Mouse (Mus musculus): ENCODE measurements at regions not wholly inside any gene's neighbourhood (a gene's known extent, or its start where the extent isn't known, plus 50 kb on each side); places are given as distances from the start of the nearest gene placed in this dataset.

- no peak overlapping the region for H3K4me3 ChIP-seq (replicated peaks)
- no peak overlapping the region for H3K27ac ChIP-seq
- no peaks in the 10 kb centered on the region for H3K9me3 ChIP-seq
- no peaks in the 10 kb centered on the region for H3K27me3 ChIP-seq
- 82% methylated on average over 5 of the region's 5 CpGs for WGBS
- H3K4me2 ChIP-seq: no peak overlapping the region
- H3K4me1 ChIP-seq: peaks cover 24% of the 10 kb centered on the region
- no peak overlapping the region for H3K9ac ChIP-seq
- H3K36me3 ChIP-seq (replicated peaks): no peaks in the 10 kb centered on the region
- ATAC-seq (ENCODE audit: low FRiP score): no peak
Measured at GRCm38 (mm10) chr19:36217177-36217576, 97.3 kb upstream of the Ankrd1 start.

- Histone ChIP-seq H3K4me3 (replicated peaks) (no peak overlapping the region), H3K9ac (no peak overlapping the region), H3K27ac (no peak overlapping the region), H3K36me3 (replicated peaks) (no peaks in the 10 kb centered on the region), H3K4me1 (peaks cover 24% of the 10 kb centered on the region), H3K9me3 (no peaks in the 10 kb centered on the region), H3K27me3 (no peaks in the 10 kb centered on the region), H3K4me2 (no peak overlapping the region)
- WGBS: 67% methylated on average over 5 of the region's 5 CpGs
- ATAC-seq (ENCODE audit: low FRiP score): no peak
Measured at GRCm38 (mm10) chr19:36217605-36218004, 97.7 kb upstream of the Ankrd1 start.

GRCm38 (mm10) chr19:36218921-36219320, 99.0 kb upstream of the Ankrd1 start:
- Histone ChIP-seq H3K4me3 (replicated peaks) (no peak overlapping the region), H3K9ac (no peak overlapping the region), H3K27ac (no peak overlapping the region), H3K4me2 (no peak overlapping the region), H3K27me3 (no peaks in the 10 kb centered on the region), H3K36me3 (replicated peaks) (no peaks in the 10 kb centered on the region), H3K9me3 (no peaks in the 10 kb centered on the region), H3K4me1 (peaks cover 15% of the 10 kb centered on the region)
- WGBS: 90% methylated on average over 5 of the region's 5 CpGs
- ATAC-seq (ENCODE audit: low FRiP score): no peak

- Histone ChIP-seq H3K36me3 (replicated peaks) (no peaks in the 10 kb centered on the region), H3K9ac (no peak overlapping the region), H3K9me3 (no peaks in the 10 kb centered on the region), H3K27me3 (no peaks in the 10 kb centered on the region), H3K27ac (no peak overlapping the region), H3K4me3 (replicated peaks) (no peak overlapping the region), H3K4me1 (no peaks in the 10 kb centered on the region), H3K4me2 (no peak overlapping the region)
- no peak for ATAC-seq (ENCODE audit: low FRiP score)
- 87% methylated on average over 2 of the region's 2 CpGs for WGBS
Measured at GRCm38 (mm10) chr19:36221104-36221503, 101.2 kb upstream of the Ankrd1 start.

- Histone ChIP-seq H3K4me3 (replicated peaks) (no peak overlapping the region), H3K9me3 (no peaks in the 10 kb centered on the region), H3K4me2 (no peak overlapping the region), H3K9ac (no peak overlapping the region), H3K4me1 (no peaks in the 10 kb centered on the region), H3K27me3 (no peaks in the 10 kb centered on the region), H3K27ac (no peak overlapping the region), H3K36me3 (replicated peaks) (no peaks in the 10 kb centered on the region)
- no peak for ATAC-seq (ENCODE audit: low FRiP score)
Measured at GRCm38 (mm10) chr19:36221596-36221995, 101.7 kb upstream of the Ankrd1 start.

- H3K36me3 ChIP-seq (replicated peaks): no peaks in the 10 kb centered on the region
- no peaks in the 10 kb centered on the region for H3K4me1 ChIP-seq
- no peaks in the 10 kb centered on the region for H3K27me3 ChIP-seq
- H3K9ac ChIP-seq: no peak overlapping the region
- no peak overlapping the region for H3K27ac ChIP-seq
- no peak for ATAC-seq (ENCODE audit: low FRiP score)
- no peaks in the 10 kb centered on the region for H3K9me3 ChIP-seq
- 80% methylated on average over 3 of the region's 3 CpGs for WGBS
- H3K4me3 ChIP-seq (replicated peaks): no peak overlapping the region
- no peak overlapping the region for H3K4me2 ChIP-seq
Measured at GRCm38 (mm10) chr19:36222198-36222597, 102.3 kb upstream of the Ankrd1 start.

- Histone ChIP-seq H3K4me1 (no peaks in the 10 kb centered on the region), H3K9me3 (no peaks in the 10 kb centered on the region), H3K4me3 (replicated peaks) (no peak overlapping the region), H3K9ac (no peak overlapping the region), H3K4me2 (no peak overlapping the region), H3K36me3 (replicated peaks) (no peaks in the 10 kb centered on the region), H3K27me3 (no peaks in the 10 kb centered on the region), H3K27ac (no peak overlapping the region)
- WGBS: 88% methylated on average over 8 of the region's 8 CpGs
- no peak for ATAC-seq (ENCODE audit: low FRiP score)
Measured at GRCm38 (mm10) chr19:36224518-36224917, 104.6 kb upstream of the Ankrd1 start.

- Histone ChIP-seq H3K9ac (no peak overlapping the region), H3K4me1 (no peaks in the 10 kb centered on the region), H3K4me3 (replicated peaks) (no peak overlapping the region), H3K36me3 (replicated peaks) (no peaks in the 10 kb centered on the region), H3K9me3 (no peaks in the 10 kb centered on the region), H3K4me2 (no peak overlapping the region), H3K27me3 (no peaks in the 10 kb centered on the region), H3K27ac (no peak overlapping the region)
- 92% methylated on average over 2 of the region's 2 CpGs for WGBS
- no peak for ATAC-seq (ENCODE audit: low FRiP score)
Measured at GRCm38 (mm10) chr19:36225612-36226011, 105.7 kb upstream of the Ankrd1 start.

GRCm38 (mm10) chr19:36227418-36228160, 107.7 kb upstream of the Ankrd1 start:
- Histone ChIP-seq H3K9me3 (no peaks in the 10 kb centered on the region), H3K9ac (no peak overlapping the region), H3K27me3 (no peaks in the 10 kb centered on the region), H3K4me3 (replicated peaks) (no peak overlapping the region), H3K36me3 (replicated peaks) (no peaks in the 10 kb centered on the region), H3K4me1 (no peaks in the 10 kb centered on the region), H3K27ac (no peak overlapping the region), H3K4me2 (0 out of 2 replicates have a peak overlapping the region, but pooled peaks have one; percentile 6)
- peak; percentile 69; the same call in 1 of the 2 replicates for ATAC-seq (ENCODE audit: low FRiP score)
- WGBS: 34% methylated on average over 17 of the region's 17 CpGs

GRCm38 (mm10) chr19:36229315-36229714, 109.4 kb upstream of the Ankrd1 start:
- no peak overlapping the region for H3K9ac ChIP-seq
- H3K9me3 ChIP-seq: no peaks in the 10 kb centered on the region
- no peak overlapping the region for H3K4me3 ChIP-seq (replicated peaks)
- no peak overlapping the region for H3K27ac ChIP-seq
- H3K4me2 ChIP-seq: no peak overlapping the region
- no peaks in the 10 kb centered on the region for H3K27me3 ChIP-seq
- no peak for ATAC-seq (ENCODE audit: low FRiP score)
- 94% methylated on average over 3 of the region's 3 CpGs for WGBS
- H3K4me1 ChIP-seq: no peaks in the 10 kb centered on the region
- no peaks in the 10 kb centered on the region for H3K36me3 ChIP-seq (replicated peaks)

- Histone ChIP-seq H3K27ac (no peak overlapping the region), H3K4me1 (no peaks in the 10 kb centered on the region), H3K27me3 (no peaks in the 10 kb centered on the region), H3K9ac (no peak overlapping the region), H3K36me3 (replicated peaks) (no peaks in the 10 kb centered on the region), H3K9me3 (no peaks in the 10 kb centered on the region), H3K4me2 (no peak overlapping the region), H3K4me3 (replicated peaks) (no peak overlapping the region)
- ATAC-seq (ENCODE audit: low FRiP score): no peak
- 74% methylated on average over 1 of the region's 1 CpGs for WGBS
Measured at GRCm38 (mm10) chr19:36229941-36230340, 110.0 kb upstream of the Ankrd1 start.

- 85% methylated on average over 6 of the region's 6 CpGs for WGBS
- no peak overlapping the region for H3K4me2 ChIP-seq
Measured at GRCm38 (mm10) chr19:36235131-36235530, 113.0 kb upstream of the Pcgf5 start.

GRCm38 (mm10) chr19:36236576-36237345, 111.3 kb upstream of the Pcgf5 start:
- no peak for ATAC-seq (ENCODE audit: low FRiP score)
- 84% methylated on average over 7 of the region's 7 CpGs for WGBS
- H3K4me3 ChIP-seq (replicated peaks): no peak overlapping the region

More at GRCm38 (mm10) chr19:36235131-36235530, 113.0 kb upstream of the Pcgf5 start:
- H3K9me3 ChIP-seq: no peaks in the 10 kb centered on the region
- no peaks in the 10 kb centered on the region for H3K4me1 ChIP-seq
- H3K4me3 ChIP-seq (replicated peaks): no peak overlapping the region
- no peak for ATAC-seq (ENCODE audit: low FRiP score)
- H3K27ac ChIP-seq: no peak overlapping the region
- no peaks in the 10 kb centered on the region for H3K36me3 ChIP-seq (replicated peaks)
- H3K27me3 ChIP-seq: no peaks in the 10 kb centered on the region
- no peak overlapping the region for H3K9ac ChIP-seq

More at GRCm38 (mm10) chr19:36236576-36237345, 111.3 kb upstream of the Pcgf5 start:
- no peak overlapping the region for H3K27ac ChIP-seq
- no peaks in the 10 kb centered on the region for H3K9me3 ChIP-seq
- H3K4me1 ChIP-seq: no peaks in the 10 kb centered on the region
- H3K4me2 ChIP-seq: no peak overlapping the region
- H3K27me3 ChIP-seq: no peaks in the 10 kb centered on the region
- H3K36me3 ChIP-seq (replicated peaks): no peaks in the 10 kb centered on the region
- no peak overlapping the region for H3K9ac ChIP-seq

Measured in forebrain, embryonic 12.5 days (tissue).